7 mouse cellular contexts compared by ENCODE assay signal in genomic region chr9:71216996-71217792, GRCm38 (mm10). TPM values are rescaled to one million over a fixed set of nuclear protein-coding genes. Genes with fewer than 3 reads are reported as not detected.
DNase-seq lines count a peak whose midpoint lies in the region; ATAC-seq lines count a peak whose summit lies in the region.

No protein-coding gene starts in this region.

- no peak for ATAC-seq in embryonic facial prominence, embryonic 15.5 days (ENCODE audit: insufficient number of reproducible peaks, low FRiP score, low TSS enrichment, low read depth)
- no peak for ATAC-seq in monocyte, adult 5-6 weeks (replicated peaks; ENCODE audit: insufficient number of reproducible peaks, low FRiP score, low TSS enrichment, poor library complexity, severe bottlenecking)

- H3K27ac ChIP-seq in embryonic facial prominence, embryonic 15.5 days (replicated peaks): no peak overlapping the region

- 5% methylated on average over 20 of the region's 20 CpGs for WGBS in embryonic facial prominence, embryonic 15.5 days

- no peak overlapping the region for H3K9ac ChIP-seq in embryonic facial prominence, embryonic 15.5 days

- DNase-seq in kidney, adult 9 months: peak; percentile 8
- DNase-seq in kidney, postnatal 10 days: no peak
- peak; percentile 56 for DNase-seq in embryo, embryonic 10 days (ENCODE audit: low spot score)
- DNase-seq in mesoderm, embryonic 11.5 days (ENCODE audit: low read depth, low spot score): peak; percentile 69
- DNase-seq in urinary bladder, adult 18-20 months (ENCODE audit: low spot score in 2 of 2): no peak

- H3K9me3 ChIP-seq in embryonic facial prominence, embryonic 15.5 days (replicated peaks): no peaks in the 10 kb centered on the region

- H3K4me1 ChIP-seq in embryonic facial prominence, embryonic 15.5 days: peaks cover 17% of the 10 kb centered on the region

- peak overlapping the region; percentile 43 for H3K4me3 ChIP-seq in embryonic facial prominence, embryonic 15.5 days (replicated peaks)

- H3K4me2 ChIP-seq in embryonic facial prominence, embryonic 15.5 days (replicated peaks): peak overlapping the region; percentile 86

- peaks cover 60% of the 10 kb centered on the region for H3K27me3 ChIP-seq in embryonic facial prominence, embryonic 15.5 days

- no peaks in the 10 kb centered on the region for H3K36me3 ChIP-seq in embryonic facial prominence, embryonic 15.5 days

RNA-seq across cellular contexts. Expression of gene Aldh1a2, which starts 1.6 kb away (rescaled TPM):
- polyA plus RNA-seq in embryonic facial prominence, embryonic 15.5 days (2015; fragmentation: Nextera tagmentation; extraction: Ambion mirVana): 26.0 and 31.8 TPM in 2 replicates
- 2.6 to 3.9 TPM (median 2.6 TPM) in 3 replicates for total RNA-seq in monocyte, adult 5-6 weeks (2017)

RNA-seq across cellular contexts. Expression of gene Aqp9, which starts 48.7 kb away (rescaled TPM):
- 1.3 and 1.5 TPM in 2 replicates for polyA plus RNA-seq in embryonic facial prominence, embryonic 15.5 days (2015; fragmentation: Nextera tagmentation; extraction: Ambion mirVana)
- total RNA-seq in monocyte, adult 5-6 weeks (2017): 13.4 to 39.6 TPM (median 30.9 TPM) in 3 replicates

Comparison
In these comparisons a context has a peak if more than half of its experiments do, and no peak if none do; other contexts are left out.
1. DNase-seq: peak in kidney, adult 9 months (single experiment), embryo, embryonic 10 days (single experiment) and mesoderm, embryonic 11.5 days (single experiment); none in kidney, postnatal 10 days (single experiment) and urinary bladder, adult 18-20 months (0 of 2).